Mouse (Mus musculus): ENCODE results near the gene Arhgef17.

Arhgef17 gene

GRCm38 (mm10) chr7:100931926-100932480 is at the start of gene Arhgef17:
Gene Arhgef17 (minus strand): TSS chr7:100932107.
- DNase-seq (ENCODE audit: low spot score in 2 of 2): peak; percentile 69 to 73

- DNase-seq (ENCODE audit: low spot score in 2 of 2): peak; percentile 71 to 72
These were observed 47.3 kb upstream of the Arhgef17 start for GRCm38 (mm10) chr7:100979175-100979574.

- DNase-seq (ENCODE audit: low spot score in 2 of 2): no peak
These were observed 46.3 kb upstream of the Arhgef17 start for GRCm38 (mm10) chr7:100978171-100978570.

- DNase-seq (ENCODE audit: low spot score in 2 of 2): no peak
These were observed 42.4 kb upstream of the Arhgef17 start, which contains the start of gene P2ry6 for GRCm38 (mm10) chr7:100974135-100974903. Gene P2ry6 (minus strand): TSS chr7:100974649.

DNA sequence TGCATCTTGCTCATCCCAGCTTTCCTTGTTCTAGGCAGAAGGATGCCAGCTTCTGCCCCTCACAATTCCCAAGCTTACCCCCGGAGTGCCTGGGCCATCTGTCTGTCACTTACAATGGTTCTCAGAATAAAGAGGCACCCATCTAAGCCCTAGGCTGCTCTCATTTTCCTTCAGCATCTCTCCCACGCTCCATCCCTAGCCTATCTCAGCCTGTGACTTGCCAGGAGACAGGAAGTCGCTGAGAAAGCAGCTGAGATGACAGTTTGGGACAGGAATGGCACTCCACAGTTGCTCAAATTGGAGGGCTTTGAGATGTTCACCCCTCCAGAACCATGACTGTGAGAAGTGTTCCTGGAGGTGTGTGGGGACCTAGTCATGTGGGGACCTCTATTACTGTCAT is 41.0 kb upstream of the Arhgef17 start:
- DNase-seq (ENCODE audit: low spot score in 2 of 2): no peak

DNA sequence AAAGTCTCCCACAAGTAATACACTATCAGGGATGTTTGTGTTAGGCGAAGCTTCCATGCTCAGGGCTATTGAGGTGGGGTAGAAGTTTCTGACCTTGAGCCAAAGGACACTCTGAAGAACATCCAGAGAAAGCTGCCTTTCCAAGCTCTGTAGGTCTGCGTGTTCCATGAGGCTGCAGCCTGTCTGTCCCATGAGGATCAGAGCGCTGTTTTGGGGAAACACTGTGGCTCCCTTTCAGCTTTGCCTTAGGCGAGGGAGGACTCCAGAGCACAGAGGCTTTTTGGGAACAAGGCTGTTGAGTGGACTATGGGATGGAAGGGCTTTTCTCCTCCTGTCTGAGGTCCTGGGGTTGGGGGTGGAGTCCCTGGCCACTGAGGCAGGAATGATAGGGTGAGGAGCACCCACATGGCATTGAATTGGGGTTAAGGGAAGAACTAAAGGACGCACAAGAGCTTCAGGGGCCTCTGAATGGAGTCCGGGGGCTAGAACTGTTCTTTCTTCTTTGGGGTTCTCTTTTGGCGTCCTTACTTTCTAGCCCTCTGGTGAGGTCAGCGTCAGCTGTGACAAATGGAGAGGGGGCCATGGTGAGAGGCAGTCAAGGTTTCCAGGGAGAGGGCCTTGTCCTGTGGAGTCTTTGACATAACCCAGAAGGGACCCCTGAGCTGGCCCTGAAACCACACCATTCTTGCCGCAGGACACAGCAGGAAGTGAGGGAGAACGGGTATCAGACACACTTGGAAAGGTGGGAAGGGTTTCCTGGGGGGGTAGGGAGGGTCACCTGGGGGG is 37.2 kb upstream of the Arhgef17 start:
- no peak for DNase-seq (ENCODE audit: low spot score in 2 of 2)

GRCm38 (mm10) chr7:100968376-100968775 is 36.5 kb upstream of the Arhgef17 start:
- DNase-seq (ENCODE audit: low spot score in 2 of 2): no peak

- no peak for DNase-seq (ENCODE audit: low spot score in 2 of 2)
These were observed 35.9 kb upstream of the Arhgef17 start for GRCm38 (mm10) chr7:100967850-100968249.

DNA sequence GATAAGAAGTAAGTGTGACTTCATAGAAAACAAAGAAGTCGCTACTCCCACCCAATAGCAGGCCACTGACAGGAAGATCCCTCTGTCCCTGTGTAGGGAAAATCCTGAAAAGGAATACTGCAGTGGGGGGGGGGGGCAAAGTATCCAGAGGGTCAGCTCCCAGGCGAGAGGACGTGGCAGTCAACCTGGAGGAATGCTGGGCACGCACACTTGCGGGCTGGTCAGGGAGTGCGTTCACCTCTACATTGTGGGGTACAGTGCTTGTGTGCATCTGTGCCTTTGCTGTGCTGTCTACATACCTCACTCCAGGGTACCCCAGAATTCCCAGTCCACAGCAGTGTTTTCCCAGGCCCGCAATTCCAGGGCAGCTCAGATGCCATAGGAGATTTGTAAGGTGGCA is 34.1 kb upstream of the Arhgef17 start:
- DNase-seq (ENCODE audit: low spot score in 2 of 2): no peak

GRCm38 (mm10) chr7:100965079-100965478 is 33.2 kb upstream of the Arhgef17 start:
- DNase-seq (ENCODE audit: low spot score in 2 of 2): no peak

- no peak for DNase-seq (ENCODE audit: low spot score in 2 of 2)
These were observed 32.3 kb upstream of the Arhgef17 start for GRCm38 (mm10) chr7:100964242-100964641.

DNA sequence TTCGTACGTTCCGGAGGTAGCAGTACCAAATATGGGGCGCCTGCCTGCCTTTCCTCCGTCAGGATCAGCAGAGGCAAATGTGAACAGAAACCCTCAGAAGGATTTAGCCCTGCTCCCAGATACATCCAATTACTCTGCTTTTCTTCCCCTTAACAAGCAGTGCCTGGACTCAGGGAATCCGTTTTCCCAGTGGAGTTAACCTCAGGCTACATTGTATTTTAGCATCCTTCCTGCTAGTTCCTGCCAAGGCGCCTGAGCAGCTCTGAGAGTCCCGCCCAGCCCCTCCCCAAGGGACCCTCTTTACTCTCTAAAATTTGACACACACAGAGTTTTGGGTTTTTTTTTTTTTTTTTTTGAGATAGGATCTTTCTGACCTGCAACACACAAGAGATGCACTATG is 31.5 kb upstream of the Arhgef17 start:
- no peak for DNase-seq (ENCODE audit: low spot score in 2 of 2)

- DNase-seq (ENCODE audit: low spot score in 2 of 2): no peak
These were observed 29.2 kb upstream of the Arhgef17 start for GRCm38 (mm10) chr7:100961146-100961545.

DNA sequence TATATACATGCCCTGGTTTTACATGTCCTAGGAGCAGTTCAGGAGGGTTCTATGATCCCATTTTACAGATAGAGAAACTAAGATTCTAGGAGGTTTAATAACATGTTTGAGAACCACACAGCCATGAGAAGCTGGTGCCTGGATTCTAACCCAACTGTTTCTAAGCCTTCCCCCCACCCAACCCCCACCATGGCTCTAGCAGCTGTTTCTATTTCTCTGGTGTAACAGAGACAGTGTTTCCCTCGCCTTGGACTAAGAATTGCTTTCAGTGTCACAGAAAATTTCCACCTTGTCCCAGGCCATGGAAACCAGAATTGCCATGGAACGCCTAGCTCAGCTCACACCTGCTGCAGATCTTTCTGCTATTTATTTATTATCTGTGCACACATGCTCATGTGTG is 28.6 kb upstream of the Arhgef17 start:
- no peak for DNase-seq (ENCODE audit: low spot score in 2 of 2)

DNA sequence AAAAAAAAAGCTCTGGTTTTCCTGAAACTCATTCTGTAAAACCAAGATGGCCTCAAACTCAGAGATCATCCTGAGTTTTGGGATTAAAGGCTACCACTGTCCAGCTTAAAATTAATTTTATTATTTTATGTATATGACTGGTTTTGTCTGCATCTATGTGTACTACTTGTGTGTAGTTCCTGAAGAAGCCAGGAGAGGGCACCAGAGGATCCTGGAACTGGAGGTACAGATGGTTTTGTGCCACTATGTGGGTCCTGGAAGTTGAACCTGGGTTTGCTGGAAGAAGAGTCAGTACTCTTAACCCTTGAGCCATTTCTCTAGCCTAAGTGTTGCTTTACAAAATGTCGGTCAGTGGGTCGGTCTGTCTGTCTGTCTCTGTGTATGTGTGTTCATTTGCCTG is 26.5 kb upstream of the Arhgef17 start:
- no peak for DNase-seq (ENCODE audit: low spot score in 2 of 2)

DNA sequence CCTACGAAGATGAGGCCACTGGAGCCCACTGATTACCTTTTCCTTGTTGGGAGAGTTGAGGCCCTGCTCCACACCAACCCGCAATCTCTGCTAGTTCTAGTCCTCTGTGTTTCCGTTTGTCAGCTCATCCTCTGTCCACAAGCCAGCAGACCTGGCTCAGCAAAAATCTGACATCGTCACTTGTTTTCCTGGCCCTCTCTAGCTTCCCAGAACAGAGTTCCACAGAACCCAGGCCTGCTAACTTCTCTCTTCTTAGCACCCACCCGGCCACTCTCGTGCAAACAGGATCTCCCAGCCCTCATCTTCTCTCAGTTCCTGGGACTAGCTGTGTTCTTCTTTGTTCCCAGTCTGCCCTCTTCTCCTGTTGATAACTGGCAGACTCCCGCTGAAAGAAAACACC is 20.8 kb upstream of the Arhgef17 start:
- no peak for DNase-seq (ENCODE audit: low spot score in 2 of 2)

DNA sequence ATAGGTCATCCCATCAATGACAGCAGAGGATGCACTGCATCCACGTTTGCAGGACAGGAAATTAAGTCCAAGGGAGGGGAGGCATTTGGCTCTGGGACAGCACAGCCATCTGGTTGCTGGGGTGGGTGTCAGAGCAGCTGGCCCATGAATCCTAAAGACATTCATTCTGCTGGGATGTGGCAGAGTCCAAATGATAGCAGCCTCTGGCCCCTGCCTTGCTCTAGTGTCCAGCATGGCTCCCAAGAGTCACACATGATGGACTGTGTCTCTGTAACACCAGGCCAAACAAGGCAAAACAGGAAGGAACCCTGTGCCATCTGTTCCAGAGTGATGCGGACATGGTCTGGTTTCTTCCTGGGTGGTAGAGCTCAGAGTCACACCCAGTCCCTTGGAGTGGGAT is 20.0 kb upstream of the Arhgef17 start:
- no peak for DNase-seq (ENCODE audit: low spot score in 2 of 2)

- no peak for DNase-seq (ENCODE audit: low spot score in 2 of 2)
These were observed 18.6 kb upstream of the Arhgef17 start for GRCm38 (mm10) chr7:100950481-100951010.

- DNase-seq (ENCODE audit: low spot score in 2 of 2): no peak
These were observed 18.1 kb upstream of the Arhgef17 start for GRCm38 (mm10) chr7:100950031-100950430.

GRCm38 (mm10) chr7:100944738-100945137 is 12.8 kb upstream of the Arhgef17 start:
- no peak for DNase-seq (ENCODE audit: low spot score in 2 of 2)

GRCm38 (mm10) chr7:100944306-100944705 is 12.4 kb upstream of the Arhgef17 start:
- DNase-seq (ENCODE audit: low spot score in 2 of 2): no peak

Data from urinary bladder, postnatal 4 days (tissue).